Mouse (Mus musculus): Measurements from ENCODE around the gene Radil.

Radil gene

DNA sequence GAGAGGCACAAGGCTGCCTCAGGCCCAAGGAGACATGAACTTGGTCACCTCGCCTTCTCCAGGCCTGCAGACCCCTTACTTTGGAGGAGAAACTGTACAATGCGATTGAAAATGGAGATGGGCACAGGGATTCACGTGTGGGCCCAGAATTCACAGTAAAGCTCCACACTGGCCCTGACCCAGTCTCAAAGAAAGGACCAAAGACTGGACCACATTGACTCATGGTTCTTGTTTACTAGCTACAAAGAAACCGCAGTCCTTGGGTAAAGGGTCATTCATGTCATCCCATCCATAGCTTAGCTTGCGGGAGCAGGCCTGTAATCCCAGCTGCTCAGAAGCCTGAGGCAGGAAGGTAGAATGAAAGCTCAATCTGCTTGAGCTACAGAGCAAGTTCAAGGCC, 67.3 kb downstream of the Radil start:
- DNase-seq (ENCODE audit: low read depth) = no peak

DNA sequence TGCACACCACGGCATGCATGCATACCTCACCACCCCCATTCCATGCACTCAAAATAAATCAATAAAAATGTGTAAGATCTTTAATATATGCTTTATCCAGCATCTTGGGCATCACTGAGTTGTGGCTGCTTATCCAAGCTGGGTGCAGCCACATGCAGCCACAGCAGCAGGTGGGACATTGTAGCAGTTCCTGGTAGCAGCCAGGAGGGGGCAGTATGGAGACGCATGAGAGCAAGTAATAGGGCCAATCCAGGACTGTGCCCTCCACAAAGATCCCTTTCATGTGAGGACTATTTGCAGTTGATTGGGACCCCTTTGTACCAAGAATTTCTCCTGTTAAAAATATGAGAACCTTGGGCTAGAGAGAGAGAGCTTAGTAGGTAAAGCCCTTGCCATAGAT, 68.4 kb downstream of the Radil start:
- DNase-seq (ENCODE audit: low read depth) = peak; percentile 58

DNA sequence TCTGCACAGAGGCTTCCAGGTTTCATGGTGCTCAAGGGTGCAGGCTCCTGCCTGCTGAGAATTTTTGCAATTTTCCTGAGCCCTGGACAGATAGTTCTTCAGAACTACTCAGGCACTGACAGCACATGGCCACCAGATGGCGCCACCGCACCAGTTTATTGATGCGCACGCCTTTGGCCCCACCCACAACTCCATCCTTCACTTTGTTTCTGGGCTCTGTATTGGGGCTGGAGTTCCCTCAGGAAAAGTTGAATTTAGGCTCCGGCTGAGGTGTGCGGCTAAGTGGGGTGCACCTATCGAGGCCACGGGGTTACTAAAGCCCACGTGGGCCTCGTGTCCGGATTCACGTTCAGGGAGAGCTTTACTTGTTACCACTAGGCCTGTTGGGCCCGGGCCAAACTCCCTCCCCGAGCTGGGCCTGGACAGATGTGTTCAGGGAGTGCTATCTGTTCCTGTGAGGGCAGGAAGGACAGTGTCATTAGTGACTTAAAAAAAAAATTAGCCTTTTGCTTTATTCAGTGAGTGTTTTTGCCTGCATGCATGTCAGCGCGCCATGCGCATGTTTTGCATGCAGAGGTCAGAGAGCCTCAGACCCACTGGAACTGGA, 72.0 kb downstream of the Radil start:
- peak; percentile 56 for DNase-seq (ENCODE audit: low read depth)

DNA sequence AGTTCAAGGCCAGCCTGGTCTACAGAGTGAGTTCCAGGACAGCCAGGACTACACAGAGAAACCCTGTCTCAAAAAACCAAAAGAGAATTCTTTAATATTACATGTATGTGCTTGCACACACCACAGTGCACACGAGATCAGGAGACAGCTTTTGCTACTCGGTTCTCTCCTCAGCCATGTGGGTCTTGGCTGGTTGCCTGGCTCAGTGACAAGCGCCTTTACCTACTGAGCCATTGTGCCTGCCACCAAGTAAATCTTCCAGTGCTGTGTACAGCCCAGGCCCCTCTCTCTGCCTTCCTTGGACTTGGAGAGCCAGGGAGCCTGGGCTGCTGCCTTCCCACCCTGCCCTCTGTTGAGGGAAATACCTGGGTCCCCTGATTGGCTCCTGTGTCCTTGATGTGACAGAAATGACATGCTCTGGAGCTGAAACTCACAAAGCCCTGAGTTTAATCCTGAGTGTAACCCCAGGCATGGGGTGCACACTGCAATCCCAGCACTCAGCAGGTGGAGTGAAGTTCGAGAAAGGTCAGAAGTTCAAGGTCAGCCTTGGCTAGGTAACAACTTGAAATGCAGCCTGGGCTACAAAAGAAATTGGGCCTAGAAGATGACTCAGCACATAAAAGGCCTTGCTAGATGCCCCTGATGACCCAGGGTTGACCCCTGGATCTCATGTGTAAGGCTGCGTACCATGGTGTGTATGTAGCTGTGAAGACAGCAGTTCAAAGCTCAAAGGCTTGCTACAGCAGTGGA, 72.9 kb downstream of the Radil start:
- no peak for DNase-seq (ENCODE audit: low read depth)

DNA sequence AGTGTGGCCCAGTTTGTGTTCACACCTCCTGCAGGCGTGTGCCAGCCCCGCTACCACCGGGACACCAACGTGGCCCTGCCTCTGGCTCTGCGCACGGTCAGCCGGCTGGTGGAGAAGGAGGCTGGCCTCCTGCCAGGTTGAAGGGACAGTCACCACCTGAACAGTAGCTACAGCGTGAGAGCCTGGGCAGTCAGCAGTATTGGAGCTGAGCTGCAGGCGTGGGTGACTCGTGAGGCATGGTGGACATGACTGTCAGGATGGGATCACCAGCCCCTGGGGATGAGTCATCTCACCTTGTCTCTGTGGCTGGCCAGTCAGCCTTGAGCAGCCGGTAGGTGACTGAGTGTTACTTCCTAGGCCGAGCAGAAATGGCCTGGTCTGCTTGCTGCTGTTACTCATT, 73.6 kb downstream of the Radil start:
- no peak for DNase-seq (ENCODE audit: low read depth)

DNA sequence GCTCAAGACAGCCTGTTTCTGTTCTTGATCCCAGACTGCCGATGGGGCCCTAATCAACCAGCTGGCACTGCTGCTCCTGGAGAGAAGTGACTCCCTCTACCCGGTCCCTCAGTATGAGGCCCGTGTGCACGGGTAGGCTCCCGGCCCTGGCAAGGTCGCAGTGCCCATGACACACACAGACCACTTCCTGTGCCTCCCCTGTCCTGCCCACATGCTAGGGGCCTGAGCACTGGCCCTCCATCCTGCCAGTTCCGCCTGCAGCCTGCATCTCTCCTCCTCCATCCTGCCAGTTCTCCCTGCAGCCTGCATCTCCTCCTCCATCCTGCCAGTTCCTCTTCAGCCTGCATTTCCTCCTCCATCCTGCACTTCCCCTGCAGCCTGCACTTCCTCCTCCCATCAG, 75.2 kb downstream of the Radil start:
- no peak for DNase-seq (ENCODE audit: low read depth)

DNA sequence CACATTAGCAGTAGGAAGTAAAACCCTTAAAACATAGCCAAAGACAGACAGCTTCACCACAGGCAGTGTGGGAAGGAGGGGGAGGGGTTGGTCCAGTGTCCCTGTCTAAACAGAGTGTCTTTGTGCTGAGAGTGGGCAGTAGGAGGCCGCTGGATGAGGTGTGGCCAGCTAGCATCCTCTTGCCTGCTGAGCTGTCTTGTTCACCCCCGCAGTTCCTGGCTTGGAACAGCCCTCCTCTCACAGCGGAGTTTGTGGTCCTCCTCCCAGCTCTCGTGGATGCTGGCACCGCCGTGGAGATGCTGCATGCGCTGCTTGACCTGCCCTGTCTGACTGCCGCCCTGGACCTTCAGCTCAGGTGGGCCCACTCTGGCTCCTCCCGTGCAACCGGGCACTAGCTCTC, 77.2 kb downstream of the Radil start:
- no peak for DNase-seq (ENCODE audit: low read depth)

DNA sequence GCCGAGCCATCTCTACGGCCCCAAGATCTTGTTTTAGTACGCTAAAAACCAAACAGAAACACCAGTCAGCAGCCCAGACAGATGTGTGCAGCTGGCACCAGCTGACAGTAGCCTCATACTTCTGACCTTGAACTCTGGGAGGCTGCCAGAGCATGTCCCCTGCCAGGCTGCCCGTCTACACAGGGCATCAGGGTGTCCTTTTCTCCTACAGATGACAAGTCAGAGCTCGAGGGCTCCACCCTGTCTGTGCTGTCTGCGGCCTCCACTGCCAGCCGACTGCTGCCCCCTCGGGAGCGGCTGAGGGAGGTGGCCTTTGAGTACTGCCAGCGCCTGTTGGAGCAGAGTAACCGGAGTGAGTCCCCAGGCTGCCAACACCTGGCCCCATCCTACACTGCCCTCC, 81.1 kb downstream of the Radil start:
- no peak for DNase-seq (ENCODE audit: low read depth)

DNA sequence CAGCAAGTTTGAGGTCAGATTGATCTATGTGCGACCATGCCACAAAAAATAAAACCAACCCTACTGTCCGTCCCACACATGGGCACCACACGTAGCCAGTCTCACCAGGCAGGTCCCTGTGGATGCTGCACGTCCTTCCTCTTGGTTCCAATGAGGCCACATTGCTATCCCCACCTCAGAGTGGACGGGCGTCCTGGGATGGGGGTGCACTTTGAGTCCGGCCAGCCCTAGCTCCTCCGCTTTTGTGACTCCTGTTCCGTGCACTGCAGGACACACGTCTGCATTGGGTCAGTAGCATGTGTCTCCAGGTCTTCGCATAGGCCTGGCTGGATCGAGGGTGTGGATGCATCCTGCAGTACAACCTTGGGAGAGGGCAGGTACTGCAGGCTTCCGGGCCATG, 82.5 kb downstream of the Radil start:
- no peak for DNase-seq (ENCODE audit: low read depth)

DNA sequence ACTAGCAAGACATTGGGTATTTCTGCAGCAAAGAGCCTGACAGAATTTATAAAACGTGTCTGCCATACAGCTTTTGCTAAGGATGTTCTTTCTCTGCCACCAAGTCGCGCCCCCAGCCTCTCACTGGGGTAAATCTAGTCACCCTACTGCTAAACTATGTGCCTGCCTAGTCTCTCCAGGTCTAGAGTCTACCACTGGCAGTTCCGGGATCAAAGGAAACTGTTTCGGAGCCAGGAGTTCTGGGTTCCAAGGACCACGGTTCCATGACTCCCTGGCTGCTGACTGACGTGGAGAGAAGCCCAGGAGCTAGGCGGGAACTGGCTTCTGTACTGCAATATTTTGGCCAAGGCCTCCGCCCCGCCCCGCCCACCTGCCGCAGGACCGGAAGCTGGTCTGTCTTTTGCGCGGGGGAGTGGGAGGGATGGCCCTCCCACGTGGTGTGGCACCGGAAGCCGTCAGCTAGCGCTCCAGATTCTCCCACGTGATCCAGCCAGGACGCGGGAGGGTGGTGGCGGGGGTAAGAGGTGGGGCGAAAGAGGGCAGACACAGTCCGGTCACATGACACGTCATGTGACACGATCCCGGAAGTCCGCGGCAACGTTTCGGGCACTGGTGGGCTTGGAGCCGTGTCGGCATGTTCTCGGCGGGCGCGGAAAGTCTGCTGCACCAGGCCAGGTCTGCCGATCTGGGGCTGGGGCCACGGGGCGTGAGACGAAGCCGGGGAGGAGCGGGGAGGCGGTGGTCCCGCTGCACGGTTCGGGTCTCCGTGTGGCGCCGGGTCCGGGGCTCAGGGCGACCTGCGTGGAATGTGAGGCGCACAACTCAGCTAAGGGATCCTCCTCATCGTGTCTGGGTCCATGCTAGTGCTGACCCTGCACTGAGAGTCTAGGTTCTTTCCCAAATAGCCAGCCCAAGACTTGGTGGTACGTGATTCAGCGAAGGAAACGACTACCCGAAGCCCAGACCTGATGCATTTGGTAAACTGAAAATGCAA, 87.1 kb downstream of the Radil start, which contains the start of gene Ap5z1:
Ap5z1 (plus strand) TSS at position 484 of the 994 bp plus-strand sequence.
- peak; percentile 90 for DNase-seq (ENCODE audit: low read depth)

DNA sequence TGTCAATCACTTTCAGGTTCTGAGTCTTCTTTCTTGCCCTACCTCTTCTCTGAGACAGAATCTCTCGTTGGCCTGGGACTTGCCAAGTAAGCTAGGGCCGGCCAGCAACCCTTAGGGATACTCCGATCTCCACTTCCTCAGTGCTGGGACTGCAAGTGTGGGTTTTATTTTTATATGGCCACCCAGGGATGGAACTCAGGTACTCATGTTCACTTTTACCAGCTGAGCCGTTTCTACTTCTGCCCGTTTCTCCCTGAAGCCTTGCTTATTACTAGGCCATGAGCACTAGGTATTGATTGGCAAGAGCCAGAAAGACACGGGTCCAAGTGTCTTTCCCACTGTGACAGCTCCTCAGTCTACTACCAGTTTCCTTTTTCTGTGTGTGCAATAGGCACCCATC, 87.9 kb downstream of the Radil start:
- DNase-seq (ENCODE audit: low read depth) = no peak

DNA sequence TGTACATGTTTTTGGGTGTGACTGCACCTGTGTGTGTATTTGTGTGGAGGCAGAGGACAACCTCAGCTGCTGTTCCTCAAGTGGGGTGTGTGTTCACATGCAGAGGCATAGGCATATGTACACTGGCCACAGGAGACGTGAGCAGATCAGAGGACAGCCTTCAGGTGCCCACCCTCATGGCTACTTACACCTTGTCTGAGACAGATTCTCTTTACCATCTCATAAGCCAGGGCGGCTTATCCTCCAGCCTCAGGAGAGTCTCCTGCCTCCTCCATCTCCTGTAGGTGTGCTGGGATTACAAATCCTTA, 88.3 kb downstream of the Radil start:
- no peak for DNase-seq (ENCODE audit: low read depth)

DNA sequence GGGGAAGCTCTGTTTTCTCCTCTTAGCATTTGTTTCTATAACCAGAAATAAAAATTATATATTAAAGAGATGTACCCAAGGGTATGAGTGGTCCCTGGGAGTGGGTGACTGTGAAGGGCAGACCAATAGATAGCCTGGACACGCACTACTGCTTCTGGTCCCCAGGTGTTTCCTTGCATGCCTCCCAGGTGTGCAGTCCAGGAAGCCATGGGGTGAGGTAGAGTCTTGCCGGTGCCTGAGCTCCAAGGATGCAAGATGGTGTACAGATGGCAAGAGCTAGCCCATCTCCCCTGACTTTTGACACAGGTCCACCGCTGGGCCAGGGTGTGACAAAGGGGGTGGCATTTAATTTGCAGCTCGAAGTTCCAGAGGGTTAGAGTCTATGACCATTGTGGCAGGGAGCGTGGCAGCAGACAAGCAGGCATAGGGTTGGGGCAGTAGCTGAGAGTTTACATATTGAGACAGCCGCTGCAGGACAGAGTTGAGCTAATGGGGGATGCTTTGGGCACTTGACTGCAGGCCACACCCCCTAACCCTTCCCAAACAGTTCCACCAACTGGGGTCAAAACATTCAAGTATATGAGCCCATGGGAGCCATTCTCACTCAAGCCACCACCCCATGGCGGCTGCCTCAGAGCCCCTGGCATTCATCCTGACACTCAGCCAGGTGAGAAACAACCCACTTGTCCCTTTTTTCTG, 88.8 kb downstream of the Radil start:
- DNase-seq (ENCODE audit: low read depth) = no peak

DNA sequence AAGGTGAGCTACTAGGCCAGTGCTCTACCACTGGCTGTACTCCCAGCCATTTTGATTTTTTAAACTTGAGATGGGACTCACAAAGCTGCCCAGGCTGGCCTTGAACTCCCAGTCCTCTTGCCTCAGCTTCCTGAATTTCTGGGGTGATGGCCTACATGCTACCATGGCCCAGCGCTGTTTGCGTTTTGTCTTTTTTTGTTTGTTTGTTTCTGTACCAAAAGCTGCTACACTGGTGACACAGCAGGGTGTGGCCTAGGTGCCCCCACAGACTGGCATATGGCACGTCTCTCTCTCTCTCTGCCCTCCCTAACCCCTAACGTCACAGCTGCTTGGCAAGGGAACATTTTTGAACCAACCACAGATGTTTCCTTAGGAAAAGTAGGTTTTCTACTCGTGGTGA, 91.1 kb downstream of the Radil start:
- DNase-seq (ENCODE audit: low read depth) = no peak

DNA sequence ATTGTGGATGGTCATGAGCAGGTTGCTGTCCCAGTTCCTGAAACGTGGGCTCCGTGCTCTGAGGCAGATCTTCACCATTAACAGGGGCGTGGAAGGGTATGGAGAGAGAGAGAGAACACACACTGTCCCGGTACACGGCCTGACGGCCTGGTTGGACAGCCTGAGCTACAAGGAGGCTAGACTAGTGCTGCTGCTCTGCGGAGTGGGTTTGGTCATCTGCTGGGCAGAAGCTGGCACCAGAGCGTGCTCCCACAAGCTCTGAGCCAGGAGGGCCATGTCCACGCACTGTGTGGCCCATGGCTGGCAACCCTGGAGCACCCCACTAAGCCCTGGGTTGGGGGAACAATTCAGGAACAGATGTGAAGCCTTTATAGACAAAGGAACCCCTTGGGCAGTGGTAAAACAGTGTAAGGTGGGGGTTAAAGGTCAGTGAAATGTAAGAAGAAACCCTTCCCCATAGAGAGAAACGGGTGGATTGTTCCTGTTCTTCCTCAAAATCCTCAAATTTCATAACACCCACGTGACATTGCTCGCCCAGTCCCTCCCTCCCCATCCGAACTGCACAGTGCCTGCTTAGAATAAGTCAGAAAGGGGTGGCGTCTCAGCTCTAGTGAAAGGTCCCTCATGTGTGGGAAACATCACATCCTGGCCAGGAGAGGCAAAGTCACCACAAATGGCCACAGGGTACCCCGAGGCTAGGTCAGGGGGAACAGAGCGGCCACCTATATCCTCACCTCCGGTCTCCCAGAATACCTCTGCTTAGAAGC, 91.9 kb downstream of the Radil start:
- DNase-seq (ENCODE audit: low read depth) = no peak

DNA sequence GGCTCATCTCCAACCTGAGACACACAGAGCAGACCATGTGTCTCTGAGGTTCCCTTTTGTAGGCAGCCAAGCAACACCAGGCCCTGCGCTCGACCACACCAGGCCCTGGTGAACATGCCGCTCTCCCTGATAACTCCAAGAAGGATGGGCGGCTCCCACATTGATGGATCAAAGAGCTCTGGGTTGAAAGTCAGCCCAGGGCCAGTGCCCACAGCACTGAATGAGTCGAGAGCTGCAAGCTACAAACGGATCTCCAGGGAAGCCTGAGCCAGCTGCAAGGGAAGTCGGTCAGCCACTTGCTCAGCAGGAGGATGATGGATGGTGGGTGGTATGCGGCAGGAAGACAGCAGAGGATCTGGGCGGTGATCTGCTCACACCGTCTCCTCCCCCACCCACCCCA, 93.6 kb downstream of the Radil start:
- no peak for DNase-seq (ENCODE audit: low read depth)

DNA sequence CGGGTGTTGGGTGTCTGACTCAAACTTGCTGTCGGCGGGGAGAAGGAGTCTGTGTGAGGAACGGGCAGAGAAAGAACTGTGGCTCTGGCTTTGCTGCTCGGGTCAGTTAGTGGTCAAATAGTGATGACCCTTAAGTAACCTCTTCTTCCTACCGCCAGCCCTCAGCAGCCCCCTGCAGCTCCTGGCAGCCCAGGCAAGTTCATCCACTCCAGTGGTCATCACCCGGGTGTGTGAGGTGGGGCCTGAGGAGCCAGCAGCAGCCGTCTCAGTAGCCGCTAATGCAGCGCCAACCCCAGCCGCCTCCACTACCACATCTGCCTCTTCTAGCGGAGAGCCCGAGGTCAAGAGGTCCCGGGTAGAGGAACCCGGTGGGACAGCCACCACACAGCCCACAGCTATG, 94.6 kb downstream of the Radil start:
- no peak for DNase-seq (ENCODE audit: low read depth)

DNA sequence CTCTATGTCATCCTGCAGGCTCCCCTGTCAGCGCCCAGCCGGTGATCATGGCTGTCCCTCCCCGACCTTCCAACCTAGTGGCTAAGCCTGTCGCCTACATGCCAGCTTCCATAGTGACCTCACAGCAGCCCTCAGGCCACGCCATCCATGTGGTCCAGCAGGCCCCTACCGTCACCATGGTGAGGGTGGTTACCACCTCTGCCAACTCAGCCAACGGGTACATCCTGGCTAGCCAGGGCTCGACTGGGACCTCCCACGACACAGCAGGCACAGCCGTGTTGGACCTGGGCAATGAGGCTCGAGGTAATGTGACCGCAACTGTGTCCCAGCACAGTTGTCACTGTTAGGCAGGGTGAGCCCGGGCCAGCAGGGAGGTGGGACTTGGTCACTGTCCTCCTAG, 97.2 kb downstream of the Radil start:
- DNase-seq (ENCODE audit: low read depth) = no peak

DNA sequence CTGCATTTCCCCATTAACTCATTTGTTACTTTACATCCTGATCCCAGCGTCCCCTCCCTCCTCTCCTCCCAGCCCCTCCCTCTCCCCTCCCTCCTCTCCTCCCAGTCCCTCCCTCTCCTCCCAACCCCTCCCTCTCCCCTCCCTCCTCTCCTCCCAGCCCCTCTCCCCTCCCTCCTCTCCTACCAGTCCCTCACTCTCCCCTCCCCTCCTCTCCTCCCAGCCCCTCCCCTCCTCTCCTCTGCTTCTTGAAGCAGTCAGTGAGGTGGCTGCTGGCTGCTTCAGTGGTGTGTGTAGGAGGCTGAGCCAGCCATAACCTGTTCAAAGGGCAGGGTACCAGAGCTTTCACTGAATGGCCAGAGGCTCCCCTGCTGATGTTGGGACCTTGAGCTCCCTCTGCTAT, 99.1 kb downstream of the Radil start:
- DNase-seq (ENCODE audit: low read depth) = no peak

DNA sequence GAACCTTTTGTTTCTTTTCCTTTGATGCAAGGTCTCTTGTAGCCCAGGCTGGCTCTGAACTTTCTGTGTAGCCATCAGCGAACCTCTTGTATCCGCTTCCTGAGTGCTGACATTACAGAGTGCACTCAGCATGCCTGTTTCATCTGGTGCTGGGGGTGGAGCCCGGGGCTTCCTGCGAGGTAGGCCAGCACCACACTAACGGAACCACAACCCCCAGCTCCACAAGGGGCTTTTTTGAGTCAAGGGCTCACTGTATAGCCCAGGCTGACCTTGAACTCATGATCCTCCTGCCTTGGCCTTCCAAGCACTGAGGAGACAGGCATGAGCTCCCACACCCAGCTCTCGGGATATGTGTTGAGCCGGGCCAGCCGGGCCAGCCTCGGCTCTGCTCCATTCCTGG, 100.1 kb downstream of the Radil start:
- DNase-seq (ENCODE audit: low read depth) = no peak

DNA sequence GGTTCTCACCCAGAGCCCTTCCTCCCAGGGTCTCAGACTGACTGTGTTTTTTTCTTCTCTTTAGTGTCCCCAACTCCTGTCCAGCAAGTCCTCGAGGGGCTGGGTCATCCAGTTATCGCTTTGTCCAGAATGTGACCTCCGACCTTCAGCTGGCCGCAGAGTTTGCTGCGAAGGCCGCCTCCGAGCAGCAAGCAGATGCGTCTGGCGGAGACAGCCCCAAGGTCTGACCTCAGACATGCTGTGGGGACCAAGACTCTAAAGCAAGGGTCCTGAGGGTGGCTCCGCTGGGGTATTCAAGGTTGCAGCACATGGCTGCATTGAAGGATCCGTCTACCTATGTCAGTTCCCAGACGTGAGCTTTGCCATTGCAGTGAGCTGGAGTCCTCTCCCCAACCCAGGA, 102.3 kb downstream of the Radil start:
- no peak for DNase-seq (ENCODE audit: low read depth)

DNA sequence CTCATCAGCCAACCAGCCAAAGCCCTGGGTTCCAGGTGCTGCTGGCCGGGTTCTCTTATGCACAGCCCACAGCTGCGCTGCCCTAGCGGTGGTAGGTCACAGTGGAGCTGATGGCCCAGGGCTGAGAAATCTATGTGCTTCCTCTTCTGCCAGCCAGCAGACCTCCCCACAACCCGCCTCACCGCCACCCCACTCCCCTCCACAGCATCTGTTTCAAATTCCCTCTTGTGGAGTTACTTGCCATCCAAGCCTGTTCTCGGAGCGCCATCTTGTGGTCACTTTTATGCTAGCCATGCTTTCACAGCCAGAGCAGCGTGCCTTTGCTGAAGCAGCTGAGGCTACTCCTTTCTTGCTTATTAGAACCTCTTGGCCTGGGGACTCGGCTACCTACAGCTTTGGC, 102.8 kb downstream of the Radil start:
- DNase-seq (ENCODE audit: low read depth) = peak; percentile 84
